Mouse (Mus musculus): ENCODE results near the gene Tpm3. TPM values are rescaled to one million over a fixed set of nuclear protein-coding genes. Genes with fewer than 3 reads are reported as not detected.

Gene Tpm3
- polyA plus RNA-seq, 1 experiment from 2014 or later, result 242 TPM

DNA sequence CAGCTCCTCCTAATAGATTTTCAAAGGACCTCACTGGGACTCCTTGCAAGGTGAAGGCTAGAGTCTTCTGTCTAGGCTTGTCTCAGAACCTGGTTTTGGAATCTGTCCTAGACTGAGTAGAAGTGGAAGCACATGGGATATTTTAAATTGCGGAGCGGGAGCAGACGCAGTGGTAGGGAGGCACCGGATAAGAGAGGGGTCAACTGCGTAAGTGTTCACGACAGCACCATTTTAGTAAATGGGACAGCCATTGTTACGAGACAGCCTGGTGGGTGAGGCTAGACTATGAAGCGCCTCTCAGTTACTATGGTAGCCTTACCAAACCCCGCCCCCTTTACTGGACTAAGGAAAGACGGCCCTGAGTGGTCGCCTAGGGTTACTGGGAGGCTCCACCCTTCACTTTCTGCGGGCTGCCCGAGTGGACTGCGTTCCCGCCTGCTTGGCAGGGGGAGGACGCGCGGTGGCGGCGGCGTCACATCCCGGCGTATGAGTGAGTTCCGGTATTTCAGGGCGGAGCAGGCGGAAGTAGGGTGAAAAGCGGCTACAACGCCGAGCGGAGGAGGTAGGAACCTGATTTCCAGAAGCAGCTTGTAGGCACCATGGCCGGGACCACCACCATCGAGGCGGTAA lies 6.8 kb downstream of the Tpm3 start:
- 1% methylated on average over 33 of the region's 33 CpGs for WGBS
- no peaks in the 10 kb centered on the region for H3K9me3 ChIP-seq (ENCODE audit: control insufficient read depth, low read length)
- no peaks in the 10 kb centered on the region for H3K36me3 ChIP-seq (ENCODE audit: control insufficient read depth, insufficient read depth, low read length)
- peak overlapping the region; percentile 85 to 95 for H3K4me3 ChIP-seq (ENCODE audit: control insufficient read depth in 1 of 2, insufficient read depth in 1 of 2, low read depth in 1 of 2, low read length in 2 of 2)
- H3K4me2 ChIP-seq (ENCODE audit: low read length), result peak overlapping the region; percentile 80
- peaks cover 24 to 47% of the 10 kb centered on the region in 2 experiments for H3K4me1 ChIP-seq (ENCODE audit: control insufficient read depth in 2 of 2, insufficient read depth in 2 of 2, low read length in 2 of 2)
- H3K27ac ChIP-seq (replicated peaks in 1 of 2; ENCODE audit: control insufficient read depth in 1 of 2, insufficient read depth in 1 of 2, low read depth in 2 of 2, low read length in 2 of 2), result peak overlapping the region; percentile 95 to 99
- ATAC-seq (ENCODE audit: insufficient number of reproducible peaks, insufficient read depth, low FRiP score, low read depth), result peak; percentile 92
- H3K27me3 ChIP-seq (ENCODE audit: control insufficient read depth, insufficient read depth, low read length), result no peaks in the 10 kb centered on the region
- H3K9ac ChIP-seq (ENCODE audit: low read length), result peak overlapping the region; percentile 94

DNA sequence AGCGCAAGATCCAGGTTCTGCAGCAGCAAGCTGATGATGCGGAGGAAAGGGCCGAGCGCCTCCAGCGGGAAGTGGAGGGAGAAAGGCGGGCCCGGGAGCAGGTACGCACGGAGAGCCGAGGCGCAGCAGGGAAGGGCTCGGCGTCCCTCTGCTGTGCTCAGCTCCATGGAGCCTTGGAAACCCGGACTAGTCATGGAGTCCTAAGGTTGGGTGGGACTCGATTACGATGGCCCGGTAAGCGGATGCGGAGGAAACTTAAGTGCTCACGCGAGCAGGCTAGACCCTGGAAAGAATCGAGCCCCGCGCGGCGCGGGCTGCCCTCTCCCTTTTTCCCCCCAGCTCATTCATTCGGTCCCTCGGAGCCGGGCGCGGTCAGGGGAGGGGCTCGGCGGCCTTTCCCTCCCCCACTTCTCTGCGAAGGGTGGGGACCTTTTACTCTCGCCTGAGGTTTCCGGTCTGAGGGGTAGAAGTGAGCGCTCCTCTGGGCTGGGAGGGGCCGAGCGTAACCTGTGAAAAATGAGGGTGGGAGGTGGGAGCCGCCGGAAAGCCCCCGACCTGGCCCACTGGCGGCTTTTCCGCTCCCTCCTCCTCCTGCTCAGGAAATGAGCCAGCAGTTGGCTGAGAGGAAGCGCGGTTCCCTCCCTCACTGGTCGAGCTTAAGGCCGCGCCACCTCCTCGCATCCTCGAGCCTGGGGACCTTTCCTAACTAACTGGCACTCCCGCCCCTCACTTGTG lies 7.5 kb downstream of the Tpm3 start:
- peak overlapping the region; percentile 85 to 95 for H3K4me3 ChIP-seq (ENCODE audit: control insufficient read depth in 1 of 2, insufficient read depth in 1 of 2, low read depth in 1 of 2, low read length in 2 of 2)
- ATAC-seq (ENCODE audit: insufficient number of reproducible peaks, insufficient read depth, low FRiP score, low read depth), result peak; percentile 62
- peak overlapping the region; percentile 94 for H3K9ac ChIP-seq (ENCODE audit: low read length)
- peak overlapping the region; percentile 95 to 99 for H3K27ac ChIP-seq (replicated peaks in 1 of 2; ENCODE audit: control insufficient read depth in 1 of 2, insufficient read depth in 1 of 2, low read depth in 2 of 2, low read length in 2 of 2)
- H3K27me3 ChIP-seq (ENCODE audit: control insufficient read depth, insufficient read depth, low read length), result no peaks in the 10 kb centered on the region
- H3K9me3 ChIP-seq (ENCODE audit: control insufficient read depth, low read length), result no peaks in the 10 kb centered on the region
- WGBS, result under 1% methylated on average over 51 of the region's 53 CpGs
- no peaks in the 10 kb centered on the region for H3K36me3 ChIP-seq (ENCODE audit: control insufficient read depth, insufficient read depth, low read length)
- peaks cover 28 to 53% of the 10 kb centered on the region in 2 experiments for H3K4me1 ChIP-seq (ENCODE audit: control insufficient read depth in 2 of 2, insufficient read depth in 2 of 2, low read length in 2 of 2)
- H3K4me2 ChIP-seq (ENCODE audit: low read length), result peak overlapping the region; percentile 80

DNA sequence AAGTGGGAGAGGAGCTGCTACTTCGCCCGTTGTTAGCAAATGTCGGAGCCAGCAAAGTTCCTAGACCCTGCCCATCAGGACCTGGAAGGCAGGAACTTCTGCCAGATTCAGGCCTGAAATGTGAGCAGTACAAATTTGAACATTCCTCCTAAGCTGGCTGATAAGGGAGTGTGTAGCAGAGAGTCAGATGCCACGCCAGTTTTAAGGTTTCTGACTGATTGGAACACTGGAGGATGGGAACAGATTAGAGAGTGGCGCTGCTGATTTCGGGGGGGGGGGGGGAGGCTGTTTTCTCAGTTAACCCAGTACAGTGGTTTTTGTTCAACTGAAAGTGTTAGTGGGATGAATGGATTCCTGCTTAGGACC lies 8.0 kb downstream of the Tpm3 start:
- no peak for ATAC-seq (ENCODE audit: insufficient number of reproducible peaks, insufficient read depth, low FRiP score, low read depth)

DNA sequence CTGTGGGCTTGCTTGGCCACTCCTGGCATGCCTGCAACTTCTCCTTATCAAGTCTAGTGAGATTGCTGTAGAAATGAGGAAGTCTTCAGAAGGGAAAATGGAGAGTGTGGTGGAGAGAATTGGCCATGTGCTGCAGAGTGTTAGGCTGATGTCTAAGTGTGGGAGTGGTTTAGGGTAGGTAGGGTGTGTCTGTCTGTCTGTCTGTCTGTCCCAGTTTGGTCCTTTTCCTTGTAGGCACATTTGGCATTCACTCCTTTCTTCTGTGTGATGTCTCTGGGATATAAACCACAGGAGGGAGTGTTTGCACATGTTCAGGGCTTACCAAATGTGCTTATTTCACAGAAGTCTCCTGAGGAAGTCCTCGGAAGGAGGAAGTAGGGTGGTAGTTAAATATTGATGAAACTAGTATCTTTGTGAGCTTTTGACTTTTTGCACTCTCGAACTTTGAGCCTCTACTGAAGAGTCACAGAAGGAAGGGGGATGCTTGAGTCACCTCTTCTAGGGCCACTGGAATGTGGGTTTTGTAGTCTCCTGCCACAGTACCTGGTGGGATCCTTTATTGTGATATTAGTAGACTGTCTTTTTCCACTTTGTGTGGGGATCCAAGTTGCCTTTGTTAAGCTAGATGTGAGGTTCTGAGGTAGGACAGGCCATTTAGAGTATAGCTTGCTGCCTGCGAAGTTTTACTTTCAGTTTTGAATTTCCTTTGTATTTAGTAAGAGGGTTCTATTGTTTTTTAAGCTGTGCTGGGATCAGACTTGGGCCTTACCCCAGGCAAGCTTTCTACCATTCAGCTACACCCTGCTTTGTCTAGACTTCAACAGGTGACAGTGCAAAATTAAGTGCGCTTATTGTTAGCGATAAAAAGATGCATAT lies 9.2 kb downstream of the Tpm3 start:
- H3K4me1 ChIP-seq (ENCODE audit: control insufficient read depth in 2 of 2, insufficient read depth in 2 of 2, low read length in 2 of 2), result peaks cover 32 to 61% of the 10 kb centered on the region in 2 experiments
- H3K4me3 ChIP-seq (ENCODE audit: control insufficient read depth in 1 of 2, insufficient read depth in 1 of 2, low read depth in 1 of 2, low read length in 2 of 2), result peak overlapping the region; percentile 23 to 95
- 67% methylated on average over 5 of the region's 5 CpGs for WGBS
- H3K4me2 ChIP-seq (ENCODE audit: low read length), result peak overlapping the region; percentile 80
- H3K9ac ChIP-seq (ENCODE audit: low read length), result peak overlapping the region; percentile 94
- no peaks in the 10 kb centered on the region for H3K9me3 ChIP-seq (ENCODE audit: control insufficient read depth, low read length)
- peaks cover 6% of the 10 kb centered on the region for H3K36me3 ChIP-seq (ENCODE audit: control insufficient read depth, insufficient read depth, low read length)
- no peak for ATAC-seq (ENCODE audit: insufficient number of reproducible peaks, insufficient read depth, low FRiP score, low read depth)
- peak overlapping the region; percentile 72 to 99 for H3K27ac ChIP-seq (replicated peaks in 1 of 2; ENCODE audit: control insufficient read depth in 1 of 2, insufficient read depth in 1 of 2, low read depth in 2 of 2, low read length in 2 of 2)
- no peaks in the 10 kb centered on the region for H3K27me3 ChIP-seq (ENCODE audit: control insufficient read depth, insufficient read depth, low read length)

More for the DNA sequence above, 8.0 kb downstream of the Tpm3 start:
- H3K36me3 ChIP-seq (ENCODE audit: control insufficient read depth, insufficient read depth, low read length), result no peaks in the 10 kb centered on the region
- peak overlapping the region; percentile 85 to 95 for H3K4me3 ChIP-seq (ENCODE audit: control insufficient read depth in 1 of 2, insufficient read depth in 1 of 2, low read depth in 1 of 2, low read length in 2 of 2)
- H3K9me3 ChIP-seq (ENCODE audit: control insufficient read depth, low read length), result no peaks in the 10 kb centered on the region
- peaks cover 32 to 59% of the 10 kb centered on the region in 2 experiments for H3K4me1 ChIP-seq (ENCODE audit: control insufficient read depth in 2 of 2, insufficient read depth in 2 of 2, low read length in 2 of 2)
- peak overlapping the region; percentile 94 for H3K9ac ChIP-seq (ENCODE audit: low read length)
- no peaks in the 10 kb centered on the region for H3K27me3 ChIP-seq (ENCODE audit: control insufficient read depth, insufficient read depth, low read length)
- WGBS, result 0% methylated on average over 6 of the region's 6 CpGs
- H3K4me2 ChIP-seq (ENCODE audit: low read length), result peak overlapping the region; percentile 80
- peak overlapping the region; percentile 95 to 99 for H3K27ac ChIP-seq (replicated peaks in 1 of 2; ENCODE audit: control insufficient read depth in 1 of 2, insufficient read depth in 1 of 2, low read depth in 2 of 2, low read length in 2 of 2)

DNA sequence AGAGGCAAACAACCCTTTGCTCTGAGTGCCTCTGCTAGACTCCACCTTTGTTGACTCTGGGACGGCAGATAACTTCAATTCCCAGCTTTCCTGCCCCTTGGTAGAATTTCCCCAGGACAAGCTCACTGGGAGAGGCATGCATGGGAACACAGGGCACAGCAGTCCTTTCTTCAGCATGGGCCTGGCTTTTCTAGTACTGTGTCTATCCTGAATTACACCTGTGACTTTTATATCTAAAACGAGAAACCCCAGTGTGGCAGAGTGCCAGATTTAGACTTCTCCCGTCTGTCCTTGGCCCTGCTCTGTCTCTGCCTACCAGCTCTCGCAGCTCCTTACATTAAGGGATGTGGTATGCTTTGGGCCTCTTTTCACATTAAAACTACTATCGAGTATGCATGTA lies 10.6 kb downstream of the Tpm3 start:
- peak overlapping the region; percentile 80 for H3K4me2 ChIP-seq (ENCODE audit: low read length)
- H3K27ac ChIP-seq (replicated peaks in 1 of 2; ENCODE audit: control insufficient read depth in 1 of 2, insufficient read depth in 1 of 2, low read depth in 2 of 2, low read length in 2 of 2), result peak overlapping the region; percentile 33 to 99; a peak in 3 of 4 replicates
- H3K4me1 ChIP-seq (ENCODE audit: control insufficient read depth in 2 of 2, insufficient read depth in 2 of 2, low read length in 2 of 2), result peaks cover 30 to 56% of the 10 kb centered on the region in 2 experiments
- no peaks in the 10 kb centered on the region for H3K9me3 ChIP-seq (ENCODE audit: control insufficient read depth, low read length)
- ATAC-seq (ENCODE audit: insufficient number of reproducible peaks, insufficient read depth, low FRiP score, low read depth), result no peak
- H3K9ac ChIP-seq (ENCODE audit: low read length), result peak overlapping the region; percentile 31
- H3K36me3 ChIP-seq (ENCODE audit: control insufficient read depth, insufficient read depth, low read length), result peaks cover 20% of the 10 kb centered on the region
- H3K27me3 ChIP-seq (ENCODE audit: control insufficient read depth, insufficient read depth, low read length), result no peaks in the 10 kb centered on the region
- WGBS, result 20% methylated on average over 5 of the region's 5 CpGs
- 0 out of 4 replicates have a peak overlapping the region, but pooled peaks of 1 of the 2 experiments have one; percentile 0 for H3K4me3 ChIP-seq (ENCODE audit: control insufficient read depth in 1 of 2, insufficient read depth in 1 of 2, low read depth in 1 of 2, low read length in 2 of 2)

DNA sequence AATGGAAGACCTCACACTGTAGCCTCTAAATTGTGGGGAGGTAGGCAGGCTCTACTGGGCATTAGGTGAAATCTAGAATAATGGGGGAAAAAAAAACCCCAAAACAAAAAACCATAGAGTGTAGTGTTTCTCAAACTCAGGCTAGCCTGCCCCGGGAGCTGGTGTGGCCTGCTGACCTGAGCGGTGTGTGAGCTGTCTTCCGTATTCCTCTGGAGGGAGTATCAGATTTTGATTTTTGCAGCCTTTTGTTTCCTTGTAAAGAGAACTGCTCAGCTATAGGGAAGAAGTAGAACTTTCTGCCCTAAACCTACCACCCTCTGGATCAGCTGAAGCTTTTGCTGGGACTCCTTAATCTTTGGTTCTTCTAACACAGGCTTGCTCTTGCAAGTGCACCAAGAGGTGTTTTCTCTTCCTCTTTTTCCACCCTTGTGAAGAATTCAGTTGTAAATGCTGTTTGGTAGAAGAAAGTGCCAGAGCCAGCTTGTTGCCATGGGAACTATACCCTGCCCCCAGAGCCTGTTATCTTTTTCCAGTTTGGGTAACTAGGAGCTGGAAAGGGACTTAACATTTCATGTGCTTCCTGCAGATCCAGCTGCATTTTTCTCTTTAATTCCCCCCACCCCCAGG lies 11.4 kb downstream of the Tpm3 start:
- Histone ChIP-seq H3K9me3 (ENCODE audit: control insufficient read depth, low read length) (no peaks in the 10 kb centered on the region), H3K4me3 (ENCODE audit: control insufficient read depth in 1 of 2, insufficient read depth in 1 of 2, low read depth in 1 of 2, low read length in 2 of 2) (0 out of 4 replicates have a peak overlapping the region, but pooled peaks of 1 of the 2 experiments have one; percentile 0), H3K4me1 (ENCODE audit: control insufficient read depth in 2 of 2, insufficient read depth in 2 of 2, low read length in 2 of 2) (peaks cover 30 to 52% of the 10 kb centered on the region in 2 experiments), H3K4me2 (ENCODE audit: low read length) (peak overlapping the region; percentile 80), H3K27me3 (ENCODE audit: control insufficient read depth, insufficient read depth, low read length) (no peaks in the 10 kb centered on the region), H3K36me3 (ENCODE audit: control insufficient read depth, insufficient read depth, low read length) (peaks cover 28% of the 10 kb centered on the region), H3K9ac (ENCODE audit: low read length) (peak overlapping the region; percentile 31; the same call in 1 of the 2 replicates), H3K27ac (replicated peaks in 1 of 2; ENCODE audit: control insufficient read depth in 1 of 2, insufficient read depth in 1 of 2, low read depth in 2 of 2, low read length in 2 of 2) (peak overlapping the region; percentile 14 to 99; a peak in 3 of 4 replicates)
- ATAC-seq (ENCODE audit: insufficient number of reproducible peaks, insufficient read depth, low FRiP score, low read depth), result no peak
- 62% methylated on average over 3 of the region's 3 CpGs for WGBS

DNA sequence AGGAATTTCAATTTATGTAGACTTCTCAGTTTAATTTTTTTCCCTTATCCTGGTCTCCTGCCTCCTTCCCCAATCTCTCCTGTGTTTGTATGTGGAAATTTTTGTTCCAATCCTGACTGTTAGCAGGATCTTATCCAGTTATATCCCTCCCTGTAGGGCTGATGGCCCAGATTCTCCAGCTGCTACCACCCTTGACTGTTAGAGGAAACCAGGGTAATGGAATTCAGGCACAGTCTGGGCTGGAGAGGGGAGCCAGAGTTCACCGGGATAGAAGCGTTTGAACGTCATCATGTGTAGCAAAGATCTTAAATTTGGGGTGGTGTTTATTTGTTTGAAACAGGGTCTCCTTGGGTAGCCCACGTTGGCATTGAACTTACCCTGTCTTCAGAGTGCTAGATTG lies 12.3 kb downstream of the Tpm3 start:
- H3K9ac ChIP-seq (ENCODE audit: low read length), result 0 out of 2 replicates have a peak overlapping the region, but pooled peaks have one; percentile 18
- peak overlapping the region in 1 of 2 experiments; percentile 99; a peak in 2 of 4 replicates for H3K27ac ChIP-seq (replicated peaks in 1 of 2; ENCODE audit: control insufficient read depth in 1 of 2, insufficient read depth in 1 of 2, low read depth in 2 of 2, low read length in 2 of 2)
- H3K4me3 ChIP-seq (ENCODE audit: control insufficient read depth in 1 of 2, insufficient read depth in 1 of 2, low read depth in 1 of 2, low read length in 2 of 2), result no peak overlapping the region
- no peaks in the 10 kb centered on the region for H3K27me3 ChIP-seq (ENCODE audit: control insufficient read depth, insufficient read depth, low read length)
- H3K4me1 ChIP-seq (ENCODE audit: control insufficient read depth in 2 of 2, insufficient read depth in 2 of 2, low read length in 2 of 2), result peaks cover 30 to 49% of the 10 kb centered on the region in 2 experiments
- no peaks in the 10 kb centered on the region for H3K9me3 ChIP-seq (ENCODE audit: control insufficient read depth, low read length)
- ATAC-seq (ENCODE audit: insufficient number of reproducible peaks, insufficient read depth, low FRiP score, low read depth), result no peak
- 51% methylated on average over 4 of the region's 4 CpGs for WGBS
- peaks cover 38% of the 10 kb centered on the region for H3K36me3 ChIP-seq (ENCODE audit: control insufficient read depth, insufficient read depth, low read length)
- H3K4me2 ChIP-seq (ENCODE audit: low read length), result peak overlapping the region; percentile 80
